Mouse (Mus musculus) gastrocnemius, adult 8-10 months (tissue): ENCODE measurements around the gene Rab30. TPM values are rescaled to one million over a fixed set of nuclear protein-coding genes. Genes with fewer than 3 reads are reported as not detected.
"Not testable (repeated sequence)": the region's sequence is repeated elsewhere in the genome, so short reads cannot be mapped to it uniquely, and the experiment has no call there.

Experiments used
- DNase-seq, 2 experiments: peaks; one replicate each; pipeline ENCODE4 v3.0.0; 2022; ENCODE audit warnings: low spot score in 2 of 2
- total RNA-seq, 4 experiments: library from RNA; stranded (reverse); gene quantifications; 2 replicates each; pipeline ENCODE4 v1.2.4; 2022

Rab30 gene
- 10 to 100 TPM in 1 of 4 experiments, 1 to 10 TPM in 3; 2.9 to 12.1 (median 5.6) TPM for total RNA-seq

DNA sequence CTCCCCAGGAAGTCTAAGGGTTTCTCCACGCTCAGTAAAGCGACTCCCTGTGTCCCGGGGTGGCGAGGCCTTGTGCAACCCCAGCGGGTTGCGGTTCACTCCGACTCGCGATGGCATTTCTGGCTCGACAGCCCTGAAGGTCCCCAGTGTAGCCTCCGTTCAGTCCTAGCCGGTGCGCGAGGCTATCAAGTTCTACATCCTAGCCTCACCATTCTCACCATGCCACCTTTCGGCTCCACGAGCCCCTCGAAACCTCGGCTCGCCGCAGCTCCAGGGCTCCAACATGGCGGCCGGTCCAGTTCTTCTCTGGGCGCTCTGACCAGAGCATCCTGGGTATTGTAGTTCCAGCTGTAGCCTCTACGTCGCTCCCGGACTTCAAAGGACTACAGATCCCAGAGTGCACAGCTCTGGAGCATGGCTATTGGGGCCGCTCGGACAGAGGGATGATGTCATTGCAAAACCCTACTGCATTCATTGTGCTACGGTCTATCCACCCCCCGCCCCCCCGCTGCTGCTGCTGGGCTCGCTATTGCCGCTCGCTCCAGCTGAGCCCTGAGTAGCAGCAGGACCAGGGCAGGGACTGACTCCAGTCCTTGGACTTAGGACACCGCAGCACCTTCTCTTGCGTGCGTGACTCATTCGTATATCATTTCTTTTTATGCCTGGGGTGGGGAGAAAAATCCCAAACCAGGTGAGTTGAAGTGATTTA is at the start of gene Rab30:
TSS of gene Rab30 (plus strand) at position 452 of the 709 bp plus-strand sequence.
- DNase-seq, result peak; percentile 90 to 91

DNA sequence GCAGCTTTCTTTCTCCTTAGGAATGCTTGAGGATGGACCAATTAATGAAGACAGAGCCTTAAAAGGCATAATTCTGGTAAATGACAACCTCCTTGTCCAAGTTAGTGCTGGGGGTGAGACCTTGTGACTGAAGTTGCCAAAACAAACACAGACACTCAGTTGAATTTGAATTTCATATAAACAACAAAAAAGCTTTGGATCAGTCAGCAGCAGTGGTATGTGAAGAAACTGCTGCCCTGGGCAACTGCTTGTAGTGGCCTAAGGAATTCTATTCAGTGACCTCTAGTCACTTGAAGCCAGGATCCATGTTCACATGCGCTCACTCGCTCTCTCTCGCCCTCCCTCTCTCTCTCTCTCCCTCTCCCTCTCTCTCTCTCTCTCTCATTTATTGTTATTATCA is 45.0 kb upstream of the Rab30 start:
- DNase-seq, result no peak

DNA sequence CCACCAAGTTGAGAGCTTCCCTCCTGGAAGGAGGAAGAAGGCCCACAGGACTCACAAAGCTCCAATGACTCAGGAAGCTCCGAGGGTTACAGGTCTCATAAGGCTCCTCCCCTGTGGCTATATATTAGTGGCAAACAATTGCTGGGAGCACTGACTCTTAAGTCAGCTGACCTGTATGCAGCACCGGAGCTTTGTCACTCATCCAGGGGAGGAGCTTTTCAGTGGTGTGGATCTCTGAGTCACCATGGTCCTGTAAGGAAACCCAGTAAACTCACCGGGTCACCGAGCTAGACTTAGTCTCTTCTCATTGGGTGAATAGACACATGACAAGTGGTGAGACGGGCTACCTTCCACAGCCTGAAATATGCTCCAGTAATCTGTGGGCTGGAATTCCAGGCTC is 42.6 kb upstream of the Rab30 start:
- DNase-seq, result no peak

DNA sequence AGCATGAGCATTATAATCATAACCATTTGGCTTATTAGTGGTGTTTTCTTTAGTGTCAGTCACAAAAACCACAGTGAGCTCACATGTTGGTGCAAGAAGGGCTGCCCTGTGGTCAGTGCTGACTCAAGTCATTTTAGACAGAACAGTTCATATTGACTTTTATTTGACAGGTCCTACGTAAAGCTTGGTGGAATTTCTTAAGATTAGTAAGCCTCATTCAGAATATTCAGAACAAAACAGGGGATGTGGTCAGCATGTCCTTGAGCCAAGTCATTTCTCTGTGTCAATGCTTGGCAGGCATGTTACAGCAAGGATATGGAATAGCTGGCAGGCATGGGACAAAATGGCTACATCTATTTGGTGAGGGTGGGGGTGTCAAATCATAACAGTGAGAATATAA is 37.7 kb upstream of the Rab30 start:
- DNase-seq, result no peak

DNA sequence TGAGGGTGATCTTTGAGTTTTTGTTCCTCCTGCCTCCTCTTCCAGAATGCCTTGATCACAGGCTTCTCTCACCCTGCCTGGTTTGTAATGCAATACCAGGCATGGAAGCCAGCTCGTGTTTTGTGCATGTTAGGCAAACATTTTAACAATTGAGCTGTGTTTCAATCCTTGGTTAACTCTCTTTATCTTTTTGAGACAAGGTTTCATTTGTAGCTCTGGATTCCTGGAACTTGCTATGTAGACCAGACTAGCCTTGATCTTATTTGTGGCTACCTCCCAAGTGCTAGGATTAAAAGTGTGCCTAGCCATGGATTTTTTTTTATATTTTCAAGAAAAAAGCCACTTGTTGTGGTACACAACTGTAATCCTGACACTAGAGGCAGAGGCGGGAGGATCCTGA is 35.9 kb upstream of the Rab30 start:
- DNase-seq, result no peak

DNA sequence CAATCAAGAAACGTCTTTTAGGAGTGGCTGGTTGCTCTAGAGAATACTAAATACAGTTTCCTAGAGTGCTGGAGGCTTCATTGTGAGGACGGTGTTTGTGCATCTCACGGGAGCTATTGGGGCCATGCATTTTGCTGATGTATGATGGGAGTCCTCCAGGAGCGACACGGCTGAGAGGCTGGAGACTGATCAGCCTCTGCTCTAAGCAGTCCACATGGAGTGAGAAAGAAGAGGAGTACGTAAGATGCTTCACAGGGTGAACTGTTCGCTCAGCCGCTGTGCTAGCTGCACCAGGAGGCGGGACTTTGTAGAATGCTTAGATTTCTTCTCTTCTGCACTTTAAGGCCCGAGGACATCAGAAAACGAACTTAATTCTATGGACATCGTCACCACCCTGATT is 34.7 kb upstream of the Rab30 start:
- DNase-seq, result no peak

DNA sequence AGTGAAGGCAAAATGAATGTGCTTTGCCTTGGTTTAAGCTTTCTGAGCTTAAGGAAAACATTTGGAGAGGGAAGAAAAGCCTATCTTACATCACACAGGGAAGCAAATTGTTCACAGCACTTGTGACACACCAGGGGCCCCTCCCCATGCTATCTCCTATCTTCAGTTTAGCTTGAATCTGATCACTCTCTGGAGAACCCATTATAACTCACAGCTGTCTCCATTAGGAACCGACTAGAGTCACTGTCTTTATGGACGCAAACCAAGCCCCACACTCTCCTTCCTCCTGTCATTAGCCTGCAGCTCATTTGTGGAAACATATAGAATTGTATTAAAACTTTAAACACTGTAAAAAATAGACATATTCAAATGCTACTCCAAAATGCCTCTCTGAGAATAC is 31.8 kb upstream of the Rab30 start:
- no peak for DNase-seq

DNA sequence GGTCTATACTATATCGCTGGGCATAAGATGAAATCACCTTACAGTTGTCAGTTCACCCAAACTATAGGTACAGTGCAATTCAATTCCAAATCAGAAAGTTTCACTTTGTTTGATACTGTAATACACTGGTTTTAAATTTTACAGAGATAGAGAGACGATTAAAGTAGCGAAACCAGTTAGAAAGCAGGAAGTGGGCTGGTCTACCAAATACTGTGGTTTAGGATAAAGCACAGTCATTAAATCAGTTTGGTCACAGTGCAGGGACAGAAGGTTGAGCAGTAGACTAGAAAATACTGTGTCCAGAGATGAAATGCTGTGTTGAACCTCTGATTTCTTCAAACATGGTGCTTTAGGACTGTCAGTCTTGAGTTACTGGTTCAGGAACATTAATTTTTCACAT is 29.8 kb upstream of the Rab30 start:
- DNase-seq, result no peak

DNA sequence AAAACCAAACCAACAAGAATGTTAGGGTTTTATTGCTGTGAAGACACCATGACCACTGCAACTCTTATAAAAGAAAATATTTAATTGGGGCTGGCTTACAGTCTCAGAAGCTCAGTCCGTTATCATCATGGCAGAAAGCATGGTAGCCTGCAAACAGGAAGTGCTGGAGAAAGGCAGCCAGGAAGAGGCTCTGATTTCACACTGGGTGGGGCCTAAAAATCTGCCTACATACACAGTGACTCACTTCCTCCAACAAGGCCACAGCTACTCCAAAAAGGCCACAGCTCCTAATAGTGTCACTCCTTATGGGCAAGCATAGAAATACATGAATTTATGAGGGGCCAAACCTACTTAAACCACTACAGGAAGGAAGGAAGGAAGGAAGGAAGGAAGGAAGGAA is 26.3 kb upstream of the Rab30 start:
- no peak for DNase-seq

DNA sequence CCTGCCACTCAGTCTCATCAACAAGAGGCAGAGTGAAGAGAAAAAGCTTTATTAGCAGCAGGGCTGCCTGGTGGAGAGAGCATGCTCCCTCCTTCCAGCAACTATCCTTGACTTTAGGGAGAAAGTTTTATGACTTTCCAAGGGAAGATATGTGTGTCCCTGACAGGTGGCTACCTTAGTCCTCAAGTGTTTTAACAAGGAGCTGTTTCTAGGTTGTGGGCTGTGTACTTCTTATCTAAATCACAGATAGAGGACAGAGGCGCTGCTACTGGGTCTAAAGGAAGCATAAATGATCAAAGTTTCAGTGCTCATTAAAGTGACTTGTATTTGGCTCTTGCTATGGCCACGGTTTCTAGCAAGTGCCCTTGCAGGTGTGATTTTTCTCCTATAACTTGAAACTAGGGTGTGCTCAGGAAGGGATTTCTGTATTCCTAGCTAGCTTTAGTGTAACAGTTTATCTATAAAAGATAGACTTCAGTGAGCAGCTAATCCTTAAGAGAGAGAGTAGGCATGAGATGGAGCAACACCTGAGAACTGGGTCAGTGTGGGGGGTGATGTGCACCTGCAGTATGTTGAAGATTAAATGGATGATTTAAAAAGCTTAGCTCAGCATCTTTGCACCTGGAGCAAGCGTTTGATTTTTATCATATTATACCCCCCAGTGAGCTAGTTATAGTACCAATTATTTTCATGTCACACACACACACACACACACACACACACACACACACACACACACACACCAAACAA is 21.1 kb upstream of the Rab30 start:
- DNase-seq, result no peak

DNA sequence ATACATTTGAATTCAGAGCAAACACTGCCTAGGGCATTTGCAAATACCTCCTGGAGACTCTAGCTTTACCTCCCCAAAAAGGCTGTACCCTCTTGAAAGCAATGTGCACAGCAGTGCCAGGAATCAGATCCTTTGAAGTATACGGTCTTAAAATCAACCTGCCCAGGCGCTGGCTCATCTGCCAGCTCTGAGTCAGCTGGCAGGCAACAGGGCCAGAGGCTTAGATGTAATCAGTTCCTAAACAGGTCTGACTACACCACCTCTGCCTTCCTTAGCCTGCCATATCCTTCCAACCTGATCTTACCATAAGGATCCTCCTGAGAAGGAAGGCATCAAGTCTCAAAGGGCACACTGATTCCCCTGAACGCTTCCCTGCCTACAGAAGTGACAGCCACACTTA is 17.7 kb upstream of the Rab30 start:
- no peak for DNase-seq

DNA sequence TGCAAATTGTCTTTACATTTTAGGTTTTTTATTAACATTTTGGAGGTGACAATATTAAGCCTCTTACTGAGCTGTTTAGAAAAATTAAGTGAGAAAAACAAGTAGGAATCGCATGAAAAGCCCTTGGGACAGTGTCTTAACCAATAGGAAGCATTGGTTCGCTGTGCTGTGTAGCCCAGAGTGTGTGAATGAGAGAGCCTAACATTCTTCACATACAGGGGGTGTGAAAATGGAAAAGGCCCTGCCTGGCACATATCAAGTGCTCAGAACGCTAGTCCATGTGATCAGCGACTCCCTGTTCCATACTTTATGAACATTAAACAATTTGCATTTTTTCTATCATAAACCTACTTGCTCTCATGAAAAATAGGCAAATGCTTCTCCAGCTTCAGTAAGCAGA is 17.1 kb upstream of the Rab30 start:
- DNase-seq, result no peak

DNA sequence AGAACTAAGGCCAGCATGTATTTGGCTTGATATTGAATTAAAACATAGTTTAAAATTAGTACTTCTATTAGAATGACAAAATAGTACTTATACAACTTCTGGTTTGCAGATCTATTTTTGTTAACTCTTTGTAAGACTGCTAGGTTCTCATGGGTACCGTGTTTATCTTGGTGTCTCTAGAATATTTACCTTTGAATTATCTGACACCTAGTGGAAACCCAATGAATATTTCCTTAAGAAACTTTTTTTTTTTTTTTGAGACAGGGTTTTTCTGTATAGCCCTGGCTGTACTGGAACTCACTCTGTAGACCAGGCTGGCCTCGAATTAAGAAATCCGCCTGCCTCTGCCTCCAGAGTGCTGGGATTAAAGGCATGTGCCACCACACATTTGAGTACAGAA is 11.8 kb upstream of the Rab30 start:
- DNase-seq, result not testable (repeated sequence)

DNA sequence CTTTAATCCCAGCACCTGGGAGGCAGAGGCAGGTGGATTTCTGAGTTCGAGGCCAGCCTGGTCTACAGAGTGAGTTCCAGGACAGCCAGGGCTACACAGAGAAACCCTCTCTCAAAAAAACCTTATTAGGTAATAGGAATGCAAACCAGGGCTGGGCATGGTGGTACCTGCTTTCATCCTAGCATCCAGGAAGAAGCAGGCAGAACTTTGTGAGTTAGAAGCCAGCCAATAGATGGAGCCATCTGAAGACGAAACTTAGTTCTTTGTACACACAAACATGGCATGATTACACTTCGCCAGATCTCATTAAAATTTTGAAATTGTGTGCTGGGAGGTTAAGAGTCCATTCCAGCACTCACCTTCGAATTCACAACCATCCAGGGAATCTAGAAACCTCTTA is 10.9 kb upstream of the Rab30 start:
- no peak for DNase-seq

DNA sequence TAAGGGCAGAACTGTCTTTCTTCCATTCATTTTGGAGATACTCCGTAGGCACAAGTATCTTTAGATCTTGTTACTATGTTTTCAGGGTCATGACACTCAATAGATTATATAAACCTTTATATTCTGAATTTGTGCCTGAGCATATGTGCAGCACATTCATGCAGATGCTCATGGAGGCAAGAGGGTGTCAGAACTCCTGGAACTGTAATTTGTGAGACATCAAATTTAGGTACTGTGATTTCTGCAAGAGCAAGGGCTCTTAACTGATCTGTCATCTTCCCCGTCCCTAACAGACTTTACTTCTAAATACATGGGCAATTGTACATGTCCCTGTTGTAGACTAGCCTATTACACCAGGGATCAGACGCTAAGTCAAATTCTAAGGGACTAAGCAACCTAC is 10.4 kb upstream of the Rab30 start:
- DNase-seq, result no peak

DNA sequence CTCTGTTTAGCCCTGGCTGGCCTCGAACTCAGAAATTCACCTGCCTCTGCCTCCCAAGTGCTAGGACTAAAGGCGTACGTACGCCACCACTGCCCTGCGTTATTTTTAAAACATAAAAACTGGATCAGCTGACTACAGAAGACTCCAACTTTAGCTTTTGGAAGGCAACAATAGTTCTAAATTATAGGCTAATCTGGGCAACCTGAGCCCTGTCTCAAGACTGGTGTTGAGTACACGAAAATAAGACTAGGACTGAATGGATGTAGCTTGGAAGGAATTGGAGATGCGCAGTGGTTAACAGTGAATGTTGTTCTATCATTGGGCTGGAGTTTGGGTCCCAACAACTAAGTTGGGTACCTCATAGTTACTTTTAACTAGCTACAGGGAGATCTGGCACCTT is 9.3 kb upstream of the Rab30 start:
- no peak for DNase-seq

DNA sequence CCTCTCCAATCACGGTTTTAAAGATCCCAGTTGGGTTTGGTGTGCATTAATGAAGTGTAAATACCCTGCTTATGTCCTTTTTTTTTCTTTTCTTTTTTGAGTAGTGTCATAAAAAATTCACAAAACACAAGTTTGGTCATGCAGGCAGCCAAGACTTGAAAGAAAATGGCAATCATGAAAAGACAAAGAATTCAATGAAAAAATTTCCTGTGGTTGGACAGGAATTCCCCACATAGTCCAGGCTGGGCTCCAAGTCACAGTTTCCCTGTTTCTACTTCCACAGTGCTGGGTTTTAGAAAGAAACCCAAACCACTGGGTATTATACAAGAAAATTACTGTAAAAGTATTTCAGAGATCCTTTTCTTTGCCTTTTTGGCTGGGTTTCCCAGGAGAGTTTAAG is 3.8 kb upstream of the Rab30 start:
- DNase-seq, result no peak

DNA sequence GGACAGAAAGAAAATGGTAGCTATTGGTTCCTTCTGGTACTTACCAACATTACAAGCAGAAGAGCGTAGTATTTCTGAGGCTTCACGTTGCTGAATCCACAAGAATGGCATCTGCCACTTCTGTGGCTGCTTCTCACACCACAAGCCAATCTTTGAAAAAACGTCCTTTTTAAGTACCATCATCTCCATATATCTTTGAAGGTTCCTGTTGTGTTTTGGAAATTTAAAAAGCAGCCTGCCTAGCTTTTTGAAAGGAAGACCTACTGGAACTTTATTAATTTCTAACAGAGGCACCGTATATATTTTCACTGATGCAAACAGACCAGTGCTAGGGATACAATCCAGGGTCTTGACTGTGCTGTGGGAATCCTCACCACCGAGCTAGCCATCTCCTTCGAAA is 1.4 kb upstream of the Rab30 start:
- DNase-seq, result no peak

DNA sequence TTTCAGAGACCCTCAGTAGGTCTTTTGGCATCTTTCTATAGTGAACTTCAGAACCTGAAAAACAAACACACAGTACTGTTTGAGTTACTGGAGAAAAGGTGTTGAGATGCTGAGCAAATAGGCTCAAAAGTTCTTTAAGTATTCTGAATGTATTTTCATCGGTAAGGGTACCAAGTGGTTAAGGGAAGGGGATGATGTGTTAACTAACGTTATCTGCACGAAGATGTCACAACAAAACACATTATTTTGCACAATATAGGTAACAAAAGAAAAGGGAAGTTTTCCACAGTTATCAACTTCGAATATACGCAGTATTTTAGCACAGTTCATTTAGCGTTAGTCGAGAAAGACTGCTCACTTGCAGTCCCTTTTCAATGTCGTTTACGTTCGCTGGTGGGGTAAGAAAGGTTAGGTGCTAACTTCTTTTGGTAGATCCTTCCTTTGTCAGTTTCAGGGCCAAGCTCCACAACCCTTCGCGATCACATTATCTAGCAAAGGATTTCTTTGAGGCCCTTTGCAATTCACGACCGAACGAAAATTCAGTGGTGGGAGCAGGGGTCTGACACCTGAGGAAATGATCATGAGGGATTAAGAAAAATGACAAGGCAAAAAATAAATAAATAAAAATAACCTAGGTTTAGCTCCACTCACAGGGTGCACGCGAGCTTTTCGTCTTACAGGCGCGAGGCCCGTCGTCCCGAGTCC is 840 bp upstream of the Rab30 start:
- DNase-seq, result no peak

DNA sequence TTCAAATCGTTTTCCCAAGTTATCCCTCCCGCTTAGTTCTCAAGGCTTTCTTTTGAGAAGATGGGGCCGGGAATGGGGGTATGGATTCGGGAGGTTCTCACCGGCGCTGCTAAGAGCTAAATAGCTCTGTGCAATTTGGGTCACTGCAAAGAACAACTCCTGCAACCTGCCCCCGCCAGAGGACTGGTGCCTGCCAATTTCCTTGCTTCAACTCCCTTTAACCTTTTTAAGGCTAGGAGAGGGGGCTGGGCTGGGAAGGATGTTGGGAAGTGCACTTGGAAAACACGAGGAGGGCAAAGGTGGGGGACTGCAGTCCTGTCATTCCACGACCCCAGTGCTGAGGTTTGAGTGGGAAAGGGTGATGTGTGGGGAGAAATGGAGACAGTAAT is 452 bp downstream of the Rab30 start:
- DNase-seq, result peak; percentile 7 to 16

DNA sequence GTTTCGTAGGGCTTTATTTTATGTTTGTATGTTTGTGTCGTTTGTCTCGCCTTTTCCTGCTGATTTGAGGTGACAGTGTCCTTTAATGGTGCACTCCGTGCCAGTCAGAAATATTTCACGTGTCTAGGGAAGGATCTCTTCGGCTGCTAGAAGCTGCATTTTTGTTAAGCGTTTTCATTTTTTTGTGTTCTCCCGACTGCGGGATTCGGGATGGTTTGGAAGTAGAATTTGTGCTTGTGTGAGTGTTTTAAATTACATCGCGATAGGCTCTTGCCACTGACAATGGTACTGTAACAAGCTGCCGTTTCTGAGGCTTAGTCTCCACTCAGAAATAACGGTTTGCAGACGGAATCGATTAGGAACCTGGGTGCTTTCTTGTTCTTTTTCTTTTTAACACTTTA is 938 bp downstream of the Rab30 start:
- DNase-seq, result no peak

DNA sequence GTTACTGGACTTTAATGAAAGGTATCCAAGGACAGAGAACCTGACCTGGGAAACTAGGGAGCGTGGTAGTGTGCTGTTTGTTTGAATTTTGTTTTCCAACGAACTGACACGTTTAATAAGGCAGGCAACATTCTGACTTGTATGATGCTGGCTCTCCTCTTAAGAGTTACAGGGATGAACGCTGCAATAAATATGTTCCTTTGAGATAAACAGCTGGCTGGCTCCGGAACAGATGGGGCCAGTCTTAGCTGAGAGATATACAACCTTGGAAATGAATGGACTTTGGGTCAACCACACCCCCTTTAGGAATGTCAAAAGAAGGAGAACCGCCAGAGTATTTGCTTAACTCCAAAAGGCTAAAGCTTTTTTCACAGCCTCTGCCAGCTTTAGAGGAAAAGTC is 1.4 kb downstream of the Rab30 start:
- no peak for DNase-seq

DNA sequence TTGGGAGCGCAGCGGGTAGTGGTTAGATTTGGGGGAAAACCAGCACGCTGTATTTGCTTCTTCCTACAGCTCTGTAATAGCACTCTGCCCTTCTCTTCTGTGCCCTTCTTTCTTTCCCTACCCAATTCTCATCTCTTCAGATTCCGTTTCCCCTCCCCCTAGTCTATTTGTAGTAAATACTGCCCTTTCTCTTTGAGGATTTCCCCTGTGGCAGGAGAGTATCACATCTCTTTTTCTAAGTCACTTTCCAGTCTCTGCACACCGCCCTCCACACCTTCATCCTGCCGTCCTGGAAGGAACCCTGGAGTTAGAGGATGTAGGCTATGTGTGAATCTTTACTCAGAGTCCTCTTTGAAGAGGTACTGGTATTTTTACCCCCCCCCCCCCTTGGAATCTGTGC is 1.9 kb downstream of the Rab30 start:
- DNase-seq, result no peak
